Mouse (Mus musculus): ENCODE measurements around the gene Grid1.

Grid1 gene

DNA sequence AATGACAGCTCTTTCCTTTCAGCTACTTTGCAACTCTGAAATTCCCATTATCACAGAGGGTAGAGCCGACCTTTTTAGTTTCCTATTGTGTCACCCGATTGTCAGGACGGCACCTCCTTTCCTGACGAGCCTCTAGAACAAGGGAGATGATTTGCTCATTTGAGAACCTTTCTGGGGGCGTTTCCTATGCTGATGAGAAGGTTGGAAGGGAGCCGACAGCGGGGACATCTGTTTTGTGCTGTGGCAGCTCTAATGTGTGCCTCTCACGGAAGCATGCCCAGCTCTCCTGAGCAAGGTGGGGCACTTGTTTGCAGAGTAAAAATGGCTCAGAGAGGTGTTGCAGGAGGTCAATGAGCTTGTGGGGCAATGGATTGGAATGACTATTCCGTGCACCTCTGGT is 189.2 kb downstream of the Grid1 start:
- DNase-seq (ENCODE audit: low spot score) = no peak

DNA sequence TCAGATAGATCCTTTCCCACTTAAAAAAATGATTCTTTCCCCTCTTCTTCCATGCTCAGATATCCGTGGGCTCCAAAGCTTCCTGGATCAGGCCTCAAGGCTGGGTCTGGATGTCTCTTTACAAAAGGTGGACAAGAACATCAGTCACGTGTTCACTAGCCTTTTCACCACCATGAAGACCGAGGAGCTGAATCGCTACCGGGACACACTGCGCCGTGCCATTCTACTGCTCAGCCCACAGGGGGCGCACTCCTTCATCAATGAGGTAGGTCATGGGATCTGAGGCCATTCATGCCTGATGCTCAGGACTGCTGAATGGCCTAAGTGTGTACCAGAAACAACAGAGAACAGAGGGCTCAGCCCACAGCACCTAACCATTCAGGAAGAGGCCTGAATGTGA is 206.8 kb downstream of the Grid1 start:
- no peak for DNase-seq (ENCODE audit: low spot score)

DNA sequence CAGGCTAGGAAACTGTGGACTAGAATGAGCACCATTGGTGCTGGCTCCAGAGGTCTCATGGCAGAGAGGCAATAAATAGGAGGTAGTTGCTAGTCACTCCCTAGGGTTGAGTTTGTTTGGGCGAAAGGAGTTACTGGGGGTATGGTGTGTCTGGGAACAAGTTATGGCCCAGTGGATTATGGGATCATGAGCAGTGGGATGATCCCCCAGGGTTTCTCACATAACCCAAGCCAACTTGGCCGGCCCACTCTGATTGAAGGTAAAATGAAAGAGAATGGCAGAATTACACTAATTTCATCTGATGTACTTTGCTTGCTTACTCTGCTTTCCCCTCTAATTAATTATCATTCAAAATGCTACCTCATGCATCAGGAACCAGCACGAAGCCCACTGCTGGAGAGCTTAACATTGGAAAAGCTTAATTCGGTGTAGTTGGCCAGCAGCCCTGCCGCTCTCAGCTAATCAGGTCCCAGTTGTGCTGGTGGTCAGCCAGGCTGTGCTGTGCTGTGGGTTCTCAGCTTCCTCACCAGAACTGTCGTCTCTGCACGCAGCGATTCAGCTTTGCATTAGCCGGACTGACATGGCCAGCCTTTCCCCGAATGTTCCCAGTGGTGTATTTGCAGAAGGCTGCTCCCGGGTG is 207.7 kb downstream of the Grid1 start:
- no peak for DNase-seq (ENCODE audit: low spot score)

DNA sequence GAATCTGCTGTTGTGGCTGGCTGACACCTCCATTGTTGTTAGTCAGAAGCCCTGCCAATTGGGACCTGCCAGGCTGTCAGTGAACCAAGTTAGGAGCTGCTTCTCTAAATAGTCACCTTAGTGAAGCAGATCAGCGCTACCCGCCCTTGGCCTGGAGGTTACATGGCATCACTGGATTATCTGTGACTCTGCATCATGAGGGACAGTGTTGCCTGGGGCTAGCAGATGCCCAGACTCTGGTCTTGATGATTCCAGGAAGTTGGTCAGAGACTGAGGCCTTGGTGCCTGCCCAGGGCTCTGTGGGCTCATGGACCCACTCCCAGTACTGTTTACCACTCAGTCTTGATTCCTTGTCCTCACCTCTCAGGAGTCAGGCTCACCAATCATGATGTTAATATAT is 209.7 kb downstream of the Grid1 start:
- no peak for DNase-seq (ENCODE audit: low spot score)

DNA sequence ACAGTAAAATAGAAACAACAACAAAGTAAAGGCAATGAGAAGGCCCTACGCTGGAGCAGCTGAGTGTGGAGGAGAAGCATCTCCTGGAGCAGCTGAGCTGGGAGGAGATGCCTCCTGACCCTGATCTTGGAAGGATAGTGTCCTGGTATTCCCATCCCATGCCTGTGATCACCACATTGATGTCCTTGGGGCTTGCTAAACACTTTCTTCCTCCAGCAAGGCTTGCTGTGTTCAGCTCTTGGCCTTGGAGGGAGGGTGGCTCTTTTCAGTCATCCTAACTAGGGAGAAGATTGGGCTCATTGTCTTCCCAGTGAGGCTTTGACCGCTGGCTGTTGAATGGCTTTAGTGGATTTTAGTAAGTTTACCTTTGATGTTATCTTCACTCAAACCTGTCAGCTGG is 210.4 kb downstream of the Grid1 start:
- DNase-seq (ENCODE audit: low spot score) = no peak

DNA sequence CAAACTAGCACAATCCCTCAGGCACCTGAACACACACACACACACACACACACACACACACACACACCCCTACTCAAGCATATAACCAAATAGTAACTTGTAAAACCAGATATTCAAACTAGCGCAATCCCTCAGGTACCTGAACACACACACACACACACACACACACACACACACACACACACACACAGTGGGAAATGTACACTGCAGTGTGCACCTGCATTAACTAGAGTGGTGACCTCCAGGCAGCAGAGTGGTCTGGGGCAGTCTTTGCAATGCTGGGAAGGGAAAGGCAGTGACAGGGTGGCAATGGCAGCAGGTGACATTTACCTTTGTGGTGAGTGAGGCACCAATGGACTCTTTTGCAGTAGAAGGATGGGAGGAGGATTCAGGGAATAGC is 212.4 kb downstream of the Grid1 start:
- DNase-seq (ENCODE audit: low spot score) = no peak

DNA sequence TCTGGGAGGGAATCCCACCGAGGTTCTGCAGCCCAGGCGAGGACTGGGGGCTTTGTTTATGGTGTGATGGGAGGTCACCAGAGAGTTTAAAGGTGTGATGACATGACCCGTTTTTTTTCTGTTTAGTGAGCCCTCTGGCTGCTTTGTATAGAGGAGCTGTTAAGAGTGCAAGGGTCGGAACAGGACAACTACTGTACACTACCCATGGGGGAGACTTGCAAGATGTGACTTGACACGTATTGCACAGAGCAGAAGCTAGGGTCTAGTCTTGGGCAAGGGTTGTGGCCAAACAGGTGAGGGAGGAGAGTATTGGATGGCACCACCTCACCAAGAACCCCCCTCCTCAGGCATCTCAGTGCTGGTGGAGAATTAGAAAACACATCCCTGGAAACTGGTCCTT is 224.4 kb downstream of the Grid1 start:
- DNase-seq (ENCODE audit: low spot score) = no peak

DNA sequence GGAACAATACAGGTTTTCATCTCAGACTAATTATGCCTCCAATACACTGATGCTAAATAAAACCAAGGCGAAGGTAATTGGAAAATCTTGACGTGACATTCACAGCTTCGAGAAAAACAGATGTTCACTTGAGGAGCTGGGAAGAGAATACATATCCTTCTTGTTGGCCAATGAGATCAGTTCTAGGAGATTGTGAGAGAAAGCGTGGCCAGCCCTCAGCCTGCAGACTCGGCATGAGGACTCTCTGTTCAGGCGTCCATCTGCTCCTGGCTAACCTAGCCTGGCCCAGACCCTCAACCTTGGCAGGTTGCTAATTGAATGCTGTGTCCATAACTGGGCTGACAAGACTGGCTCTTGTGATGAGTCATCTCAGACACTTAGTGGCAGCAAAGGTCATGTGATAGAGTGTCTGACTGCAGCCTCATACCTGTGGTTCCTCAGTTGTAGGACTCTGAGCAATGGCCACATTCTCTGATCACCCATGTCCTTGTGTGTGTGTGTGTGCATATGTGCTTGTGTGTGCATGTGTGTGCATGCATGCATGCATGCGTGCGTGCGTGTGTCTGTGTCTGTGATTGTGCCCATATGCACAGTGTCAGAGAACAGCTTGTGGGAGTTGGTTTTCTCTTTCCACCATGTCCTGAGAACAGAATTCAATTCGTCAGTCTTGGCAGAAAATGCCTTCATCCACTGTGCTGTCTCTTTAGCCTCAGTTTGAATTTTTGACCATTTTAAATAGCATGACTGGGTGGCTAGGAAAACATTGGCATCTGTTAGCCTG is 225.2 kb downstream of the Grid1 start:
- no peak for DNase-seq (ENCODE audit: low spot score)

DNA sequence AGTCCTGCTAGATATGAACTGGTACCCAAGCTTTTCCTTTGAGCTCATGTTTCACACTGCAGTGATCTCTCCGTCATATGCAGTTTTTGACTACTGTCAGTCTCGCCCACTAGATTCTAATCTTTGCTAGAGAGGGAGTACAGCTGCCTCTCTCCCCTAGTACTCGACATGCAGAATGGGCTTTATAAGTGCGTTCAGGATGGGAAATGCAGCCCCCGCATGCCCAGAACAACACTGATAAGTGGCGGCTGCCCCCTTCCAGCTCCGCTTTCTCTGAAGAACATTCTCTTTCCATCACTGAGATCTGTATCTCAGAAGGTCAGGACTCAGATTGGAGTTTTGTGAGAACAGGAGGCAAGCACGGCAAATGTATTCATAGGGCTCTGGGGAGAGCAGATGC is 229.3 kb downstream of the Grid1 start:
- DNase-seq (ENCODE audit: low spot score) = no peak

DNA sequence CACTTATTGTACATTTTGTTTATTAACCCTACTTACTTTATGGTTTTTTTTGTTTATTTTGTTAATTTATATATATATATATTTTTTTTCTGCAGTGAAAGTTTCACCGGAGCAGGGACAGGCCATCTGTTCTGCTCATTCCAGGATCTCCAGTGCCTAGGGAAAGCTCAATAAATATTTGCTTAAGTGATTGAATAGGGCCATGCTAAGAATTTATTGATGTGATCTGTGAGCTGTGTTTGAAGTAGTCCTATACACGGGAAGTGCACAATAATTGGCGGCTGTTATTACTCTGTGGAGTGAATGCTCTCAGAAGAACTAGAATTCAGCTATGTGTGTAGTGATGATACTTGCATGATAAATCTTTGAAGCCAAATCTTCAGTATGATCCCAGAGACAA is 234.2 kb downstream of the Grid1 start:
- DNase-seq (ENCODE audit: low spot score) = no peak

DNA sequence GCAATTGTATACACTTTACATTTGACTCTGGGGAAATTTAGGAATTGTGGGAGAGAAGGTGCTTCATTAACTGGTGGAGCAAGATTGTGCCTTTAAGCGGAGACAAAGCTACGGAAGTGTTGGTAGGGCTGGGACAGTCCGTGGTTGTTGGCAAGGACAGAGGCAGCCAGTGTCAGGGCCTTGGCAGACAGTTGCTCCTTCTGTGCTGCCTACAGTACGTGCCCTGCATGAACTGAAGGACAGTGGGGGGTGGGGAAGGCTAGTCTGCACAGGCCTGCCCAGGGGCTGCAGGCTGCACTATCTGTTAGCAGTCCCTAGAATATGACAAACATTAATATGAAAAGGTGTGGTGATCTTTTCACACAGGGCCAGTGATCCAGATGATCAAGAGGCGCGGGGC is 254.7 kb downstream of the Grid1 start:
- no peak for DNase-seq (ENCODE audit: low spot score)

DNA sequence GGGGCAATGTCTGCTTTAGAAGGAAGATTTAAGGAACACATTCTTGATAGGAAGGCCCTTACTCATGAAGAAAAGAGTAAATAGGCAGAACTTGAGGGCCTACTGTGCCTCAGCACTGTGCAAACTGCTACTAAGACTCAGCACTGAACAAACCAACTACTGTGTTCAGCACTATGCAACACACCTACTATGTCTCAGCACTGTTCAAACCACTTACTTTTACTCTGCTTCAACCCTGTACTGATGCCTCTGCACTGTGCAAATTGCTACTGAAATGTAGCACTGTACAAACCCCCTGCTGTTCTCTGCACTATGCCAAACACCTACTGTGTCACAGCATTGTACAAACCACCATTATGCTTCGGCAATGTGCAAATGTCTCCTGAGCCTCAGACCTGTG is 260.0 kb downstream of the Grid1 start:
- DNase-seq (ENCODE audit: low spot score) = no peak

DNA sequence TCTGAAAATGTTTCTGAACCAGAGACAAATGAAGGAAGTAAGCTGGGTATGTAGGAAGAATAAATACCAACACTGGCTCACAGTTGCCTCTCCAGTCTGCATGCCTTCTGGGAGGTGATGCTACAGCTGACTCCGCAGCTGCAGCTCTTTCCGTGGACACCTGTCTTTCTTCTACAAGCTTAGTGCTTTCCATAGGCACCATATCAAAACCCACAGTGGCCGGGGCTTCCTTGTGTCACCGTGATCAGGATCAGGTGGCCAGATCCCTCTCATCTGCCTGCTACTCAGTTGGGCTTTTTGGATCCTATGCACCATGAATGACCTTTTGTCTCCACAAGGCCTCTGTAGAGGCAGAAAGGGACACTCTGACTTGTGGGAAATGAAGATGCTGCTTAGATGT is 272.7 kb downstream of the Grid1 start:
- no peak for DNase-seq (ENCODE audit: low spot score)

DNA sequence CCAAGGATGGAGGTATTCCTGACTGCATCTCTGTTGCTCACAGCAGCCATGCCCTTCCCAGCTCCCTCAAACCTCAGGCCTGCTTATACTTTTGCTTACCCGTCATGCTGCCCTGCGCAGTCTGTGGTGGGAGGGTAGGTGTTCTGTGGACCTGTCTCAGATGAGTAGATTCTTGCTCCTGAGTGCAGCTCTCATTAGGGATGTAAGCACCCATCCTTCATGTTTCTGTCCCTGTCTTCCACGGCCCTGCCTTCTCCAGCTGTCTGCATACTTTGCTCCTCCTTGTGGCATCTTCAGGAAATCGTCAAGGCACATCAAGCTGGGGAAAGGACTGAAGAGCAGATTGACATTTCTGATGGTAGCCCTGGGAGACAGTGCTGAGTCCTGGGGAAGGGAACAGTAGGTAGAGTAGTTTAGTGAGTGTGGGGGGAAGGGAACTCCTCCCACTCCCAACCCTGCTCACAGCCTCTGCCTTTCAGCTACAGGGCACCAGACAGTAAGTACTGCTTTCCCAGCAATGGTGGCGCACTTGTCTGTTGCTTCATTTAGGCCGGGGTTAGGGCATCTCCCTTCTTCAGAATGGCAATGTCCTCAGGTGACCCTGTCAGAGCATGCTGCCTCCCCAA is 273.8 kb downstream of the Grid1 start:
- no peak for DNase-seq (ENCODE audit: low spot score)

DNA sequence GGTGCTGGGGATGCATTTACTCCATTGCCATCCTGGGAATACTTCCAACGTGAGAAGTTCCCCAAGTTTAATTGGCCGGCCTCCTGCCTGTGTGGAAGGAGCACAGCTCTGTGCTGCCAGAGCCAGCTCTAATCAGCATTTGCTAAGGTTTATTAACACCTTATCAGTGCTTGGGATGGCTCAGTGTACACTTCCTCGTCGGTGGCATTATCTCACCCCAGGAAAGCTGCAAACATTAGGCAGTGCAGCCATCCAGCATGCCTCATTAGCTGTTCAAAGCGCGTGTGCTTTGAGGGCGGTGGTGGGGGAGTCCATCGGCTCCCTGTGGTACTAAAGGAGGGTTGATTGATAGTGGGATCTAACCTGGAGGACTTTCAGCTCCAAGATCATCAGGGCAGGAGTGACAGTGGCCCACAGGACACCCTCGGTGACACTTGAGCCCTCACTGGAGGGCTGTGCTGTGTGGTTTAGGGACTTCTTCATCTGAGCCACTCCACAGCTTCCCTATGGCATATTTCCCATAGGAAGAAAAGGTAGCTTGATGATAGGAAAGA is 275.7 kb downstream of the Grid1 start:
- DNase-seq (ENCODE audit: low spot score) = no peak

DNA sequence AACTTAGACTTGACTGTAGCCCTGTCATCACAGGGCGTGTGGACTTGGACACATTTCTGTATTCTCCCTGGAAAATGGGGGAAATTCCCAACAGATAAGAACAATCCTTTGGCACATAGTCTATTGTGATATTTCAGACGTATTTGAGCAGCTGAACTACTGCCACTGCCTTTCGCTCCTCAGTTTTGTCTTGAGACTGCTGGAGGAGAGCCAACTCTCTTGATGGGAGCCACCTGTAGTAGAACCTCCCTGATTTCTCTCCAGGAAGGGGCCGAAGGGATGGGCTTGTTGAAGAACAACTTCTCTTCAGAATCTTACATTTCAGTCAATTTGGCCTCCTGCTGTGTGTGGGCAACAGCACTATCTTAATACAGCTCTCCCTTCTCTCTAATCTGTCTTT is 276.2 kb downstream of the Grid1 start:
- no peak for DNase-seq (ENCODE audit: low spot score)

DNA sequence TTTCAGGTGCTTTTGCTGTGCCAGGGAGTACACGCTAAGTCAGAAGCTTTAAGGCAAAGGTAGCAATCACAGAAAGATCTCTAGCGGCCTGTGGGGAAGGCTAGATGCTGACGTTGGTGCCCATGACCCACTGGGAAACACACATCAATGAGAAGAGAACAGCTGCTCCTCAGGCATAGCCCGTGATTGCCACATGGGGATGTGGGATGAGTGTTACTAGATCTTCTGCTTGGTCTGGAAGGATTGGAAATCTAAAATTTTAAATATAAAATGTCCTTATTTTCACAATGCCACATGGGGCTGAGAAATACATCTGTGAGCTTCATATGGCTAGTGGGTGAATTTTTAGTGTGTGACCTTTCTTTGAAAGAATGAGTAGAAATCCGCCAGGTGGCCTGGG is 277.3 kb downstream of the Grid1 start:
- DNase-seq (ENCODE audit: low spot score) = no peak

DNA sequence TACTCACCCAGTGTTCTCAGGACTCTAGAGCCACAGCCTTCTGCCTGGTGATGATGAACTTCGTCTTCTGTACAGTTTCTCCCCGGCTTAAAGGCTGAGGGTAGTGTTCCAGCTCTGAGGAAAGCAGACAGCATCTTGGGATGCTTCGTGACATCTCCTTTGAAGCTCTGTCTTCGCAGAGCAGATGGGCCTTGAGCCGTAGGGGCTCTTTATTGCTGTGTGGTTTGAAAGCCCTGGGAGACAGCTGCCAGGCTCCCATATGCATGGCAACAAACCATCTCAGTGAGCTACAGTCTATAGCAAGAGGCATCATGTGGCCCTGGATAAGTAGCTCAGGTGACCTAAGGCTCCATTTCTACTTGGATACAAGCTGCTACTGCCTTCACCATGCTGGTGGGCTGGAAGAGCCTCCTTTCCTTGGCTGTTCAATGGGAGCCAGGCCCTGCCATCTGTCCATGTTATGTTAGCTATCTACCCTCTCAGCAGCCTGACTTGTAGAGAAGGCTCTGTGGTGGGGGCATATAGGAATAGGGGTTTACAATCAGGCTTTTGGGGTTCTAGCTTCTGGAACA is 283.8 kb downstream of the Grid1 start:
- DNase-seq (ENCODE audit: low spot score) = no peak

DNA sequence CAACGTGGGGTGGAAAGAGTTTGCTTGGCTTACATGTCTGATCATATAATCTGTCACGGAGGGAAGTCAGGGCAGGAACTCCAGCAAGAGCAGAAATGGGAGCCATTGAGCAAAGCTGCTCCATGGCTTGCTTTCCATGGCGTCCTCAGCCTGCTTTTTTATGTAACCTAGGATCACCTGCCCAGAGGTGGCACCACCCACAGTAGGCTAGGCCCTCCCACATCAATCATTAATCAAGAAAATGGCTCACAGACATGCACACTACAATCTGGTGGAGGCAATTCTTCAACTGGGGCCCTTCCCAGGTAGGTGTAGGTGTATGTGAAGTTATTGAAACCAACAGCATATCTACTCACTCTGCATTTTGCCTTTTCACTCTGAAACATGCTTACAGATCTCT is 287.7 kb downstream of the Grid1 start:
- DNase-seq (ENCODE audit: low spot score) = no peak

DNA sequence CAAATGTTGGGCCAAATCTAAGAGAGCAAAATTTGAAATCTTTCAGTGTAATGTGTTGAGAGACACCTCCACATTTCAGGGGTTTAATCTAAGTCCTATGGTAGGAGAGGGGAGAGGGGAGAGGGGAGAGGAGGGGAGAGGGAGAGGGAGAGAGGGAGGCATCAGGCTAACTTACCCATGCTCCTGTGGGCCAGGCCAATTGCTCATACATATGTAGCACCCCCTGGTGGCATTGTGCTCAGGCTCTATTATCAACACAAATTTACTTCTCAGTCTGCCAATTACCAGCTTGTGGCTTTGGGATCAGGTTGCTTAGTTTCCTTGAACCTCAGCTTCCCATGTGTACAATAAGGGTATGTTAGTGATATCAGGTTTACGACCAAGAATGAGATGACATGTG is 291.0 kb downstream of the Grid1 start:
- no peak for DNase-seq (ENCODE audit: low spot score)

DNA sequence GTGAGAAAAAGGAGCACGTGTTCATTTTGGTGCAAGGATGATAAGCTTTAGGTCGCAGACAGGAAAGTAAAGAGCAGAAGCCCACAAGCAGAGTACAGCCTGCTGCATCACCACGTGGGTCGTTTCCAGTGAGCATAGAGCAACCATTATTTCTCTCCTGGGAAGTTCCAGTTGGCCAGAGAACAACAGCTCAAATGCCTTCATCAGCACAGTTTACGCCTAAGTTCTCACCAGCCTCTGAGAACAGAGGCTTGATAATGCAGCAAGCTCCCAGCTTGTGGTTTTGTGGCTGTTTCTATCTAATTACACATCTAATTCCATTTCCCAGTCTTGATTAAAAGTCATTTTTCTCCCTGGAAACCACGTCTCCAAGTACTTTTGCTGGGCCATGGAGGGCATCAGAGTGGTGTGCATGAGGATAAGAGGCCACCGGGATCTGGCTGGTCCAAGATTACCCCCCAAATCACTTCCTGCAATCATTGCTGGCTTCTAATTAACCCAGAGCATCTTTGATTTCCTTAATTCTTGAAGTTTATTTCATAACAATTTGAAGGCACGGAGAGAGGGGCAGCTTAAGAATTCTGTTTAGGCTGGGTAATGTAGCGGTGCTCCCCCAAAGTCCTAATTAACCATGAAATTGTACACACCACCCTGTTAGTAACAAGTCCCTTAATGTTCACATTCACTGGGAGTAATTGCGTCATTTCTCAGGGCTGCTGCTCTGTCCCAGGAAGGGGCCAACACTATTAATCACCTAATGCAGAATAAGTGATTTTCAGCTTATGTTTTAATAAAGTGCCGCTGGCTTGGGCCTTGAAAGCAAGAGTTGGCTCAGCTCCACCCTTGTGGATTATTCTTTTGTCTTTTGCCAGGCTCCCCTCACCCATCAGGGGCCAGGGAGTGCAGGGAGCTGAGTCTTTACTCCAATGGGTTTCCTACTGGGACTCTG is 292.7 kb downstream of the Grid1 start:
- DNase-seq (ENCODE audit: low spot score) = no peak

DNA sequence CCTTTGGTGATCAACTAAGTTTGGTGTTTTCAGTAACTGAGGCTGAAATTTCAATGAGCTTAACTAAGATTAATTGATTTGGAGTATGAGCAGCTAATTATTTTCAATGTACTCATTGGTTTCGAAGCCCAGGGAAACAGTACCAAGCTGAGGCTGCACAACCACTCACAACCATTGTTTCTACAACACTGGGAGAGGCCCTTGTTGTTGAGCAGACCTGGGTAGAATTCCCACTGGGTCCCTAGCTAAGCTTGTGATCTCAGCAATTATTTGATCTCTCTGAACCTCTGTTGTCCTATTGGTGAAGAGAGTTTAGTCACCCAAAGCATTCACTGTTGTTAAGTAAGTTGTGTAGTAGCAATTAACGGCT is 293.4 kb downstream of the Grid1 start:
- no peak for DNase-seq (ENCODE audit: low spot score)

All from T-cell, adult 2 months (primary cell).